Mouse (Mus musculus) liver, adult 2 months (tissue): ENCODE data around the gene Ptprm. TPM values are rescaled to one million over a fixed set of nuclear protein-coding genes. Genes with fewer than 3 reads are reported as not detected.
A peak's percentile ranks its signal among the peaks of the same experiment; 100 is the strongest.
"Not testable (repeated sequence)": the region's sequence is repeated elsewhere in the genome, so short reads cannot be mapped to it uniquely, and the experiment has no call there.

Source experiments
- DNase-seq: peaks from one replicate; pipeline ENCODE4 v3.0.0-alpha.2; 2011; ENCODE audit warnings: low read depth, low spot score; ENCODE audit errors: extremely low read depth
- H3K27ac ChIP-seq: fragments of 200-500 bp; replicated peaks from 2 replicates; pipeline ENCODE4 v1.5.1; 2012; ENCODE audit warnings: low read depth, mild to moderate bottlenecking, control low read depth, inconsistent platforms, low read length; ENCODE audit not compliant: insufficient read depth
- H3K27me3 ChIP-seq: fragments of 200-500 bp; 2 replicates; pipeline ENCODE4 v1.6.1; 2012; ENCODE audit warnings: mild to moderate bottlenecking, moderate library complexity, low read length, inconsistent platforms; ENCODE audit not compliant: control insufficient read depth, insufficient read depth
- H3K36me3 ChIP-seq: fragments of 200-500 bp; 2 replicates; pipeline ENCODE4 v1.6.1; 2012; ENCODE audit warnings: low read length, inconsistent platforms; ENCODE audit not compliant: control insufficient read depth, insufficient read depth
- H3K4me1 ChIP-seq: fragments of 200-500 bp; 2 replicates; pipeline ENCODE4 v1.6.1; 2011; ENCODE audit warnings: low read length; ENCODE audit not compliant: control insufficient read depth, insufficient read depth
- H3K4me3 ChIP-seq: fragments of 200-500 bp; 2 replicates; pipeline ENCODE4 v1.5.1; 2011; ENCODE audit warnings: low read depth, mild to moderate bottlenecking, control low read depth, low read length, moderate library complexity; ENCODE audit not compliant: insufficient read depth
- H3K79me2 ChIP-seq: fragments of 200-500 bp; 2 replicates; pipeline ENCODE4 v1.6.1; 2012; ENCODE audit warnings: inconsistent platforms, mild to moderate bottlenecking, low read length, moderate library complexity; ENCODE audit not compliant: control insufficient read depth, insufficient read depth
- H3K9ac ChIP-seq: fragments of 200-500 bp; 2 replicates; pipeline ENCODE4 v1.6.1; 2012; ENCODE audit warnings: low read depth, mild to moderate bottlenecking, control low read depth, inconsistent platforms, low read length
- CTCF ChIP-seq: fragments of 200-500 bp; IDR thresholded peaks from 2 replicates; pipeline ENCODE4 v1.5.1; 2011; ENCODE audit warnings: low read depth, low read length, control low read depth
- POLR2A ChIP-seq: fragments of 200-500 bp; IDR thresholded peaks from 2 replicates; pipeline ENCODE4 v1.6.1; 2011; ENCODE audit warnings: low read length, control low read depth; ENCODE audit not compliant: insufficient read depth; ENCODE audit errors: extremely low read depth
- WGBS: fragments of 180-500 bp; shearing (Covaris S2); methylation state at CpG from one replicate; pipeline ENCODE4 v1.1.7; 2018; 5-methylcytosine and 5-hydroxymethylcytosine counted together
- polyA plus RNA-seq: library from polyadenylated mRNA; depleted of rRNA; stranded (reverse); fragments of >200 nt; gene quantifications from 2 replicates; pipeline ENCODE4 v1.2.3, GENCODE M21; 2012
- total RNA-seq: library from RNA; depleted of rRNA; stranded (reverse); fragments of >200 nt; gene quantifications from 2 replicates; pipeline ENCODE4 v1.2.3, GENCODE M21; 2014

The Ptprm gene
- total and polyA plus RNA-seq, 2 experiments: 0.78 to 3.3 TPM

GRCm38 (mm10) chr17:66861557-66861956 lies 492.7 kb downstream of the Ptprm start:
- Histone ChIP-seq H3K9ac (no peak overlapping the region), H3K4me1 (peaks cover 7% of the 10 kb centered on the region; the same call in 1 of the 2 replicates), H3K79me2 (no peaks in the 10 kb centered on the region), H3K36me3 (no peaks in the 10 kb centered on the region), H3K27ac (no peak overlapping the region), H3K27me3 (no peaks in the 10 kb centered on the region), H3K4me3 (no peak overlapping the region)
- 79% methylated on average over 2 of the region's 2 CpGs for WGBS
- no peak for DNase-seq
- TF ChIP-seq POLR2A: no peak

DNA sequence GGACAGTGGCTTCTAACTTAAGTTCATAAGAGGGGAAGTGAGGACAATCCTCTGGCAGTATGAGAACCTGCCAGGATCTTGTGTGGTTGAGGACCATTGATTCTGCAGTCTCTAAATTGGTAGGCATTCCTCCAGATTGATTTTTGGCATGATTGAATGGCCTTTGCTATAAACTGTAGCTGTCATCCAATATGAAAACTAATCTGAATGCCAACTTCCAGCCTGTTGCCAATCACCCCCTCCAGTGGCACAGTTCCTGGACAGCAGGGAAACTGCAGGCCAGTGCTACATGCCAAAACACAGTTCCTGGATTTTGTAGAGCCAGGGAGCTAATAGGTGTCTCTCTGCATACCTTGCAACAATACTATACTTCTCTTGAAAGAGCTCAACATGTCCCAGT lies 495.5 kb downstream of the Ptprm start:
- peak; percentile 99 for DNase-seq
- Histone ChIP-seq H3K27ac (no peak overlapping the region), H3K27me3 (no peaks in the 10 kb centered on the region), H3K9ac (no peak overlapping the region), H3K79me2 (no peaks in the 10 kb centered on the region), H3K4me1 (peaks cover 7% of the 10 kb centered on the region; the same call in 1 of the 2 replicates), H3K4me3 (no peak overlapping the region), H3K36me3 (no peaks in the 10 kb centered on the region)
- TF ChIP-seq POLR2A (no peak), CTCF (peak; percentile 69)

- no peaks in the 10 kb centered on the region for H3K4me1 ChIP-seq
- no peak for TF ChIP-seq POLR2A
- no peak for TF ChIP-seq CTCF
- DNase-seq: no peak
- no peaks in the 10 kb centered on the region for H3K27me3 ChIP-seq
- H3K36me3 ChIP-seq: no peaks in the 10 kb centered on the region
- no peak overlapping the region for H3K9ac ChIP-seq
- H3K79me2 ChIP-seq: no peaks in the 10 kb centered on the region
- H3K4me3 ChIP-seq: no peak overlapping the region
- H3K27ac ChIP-seq: no peak overlapping the region
- WGBS: 94% methylated on average over 6 of the region's 6 CpGs
Measured at GRCm38 (mm10) chr17:66852496-66852895, 501.8 kb downstream of the Ptprm start.

DNA sequence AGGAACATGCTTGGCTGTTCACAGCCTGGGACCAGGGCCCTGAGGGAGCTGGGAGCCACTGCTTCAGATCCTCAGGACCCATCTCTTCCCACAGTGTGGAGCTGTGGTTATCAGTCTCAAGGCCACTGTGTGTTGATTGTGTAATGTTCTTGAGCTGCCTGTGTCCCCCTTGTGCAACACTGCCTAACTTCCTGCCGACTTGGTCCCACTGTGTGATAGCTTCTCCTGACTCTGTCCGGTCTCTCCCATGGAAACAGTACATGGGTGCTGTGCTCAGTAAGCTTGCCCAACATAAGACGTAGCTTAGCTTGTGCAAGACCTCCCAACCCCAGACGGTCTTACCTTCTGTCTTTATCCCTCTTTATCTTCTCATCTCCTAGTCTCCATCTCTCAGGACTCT lies 507.2 kb downstream of the Ptprm start:
- H3K27ac ChIP-seq, H3K27me3 ChIP-seq, H3K36me3 ChIP-seq, H3K9ac ChIP-seq, H3K79me2 ChIP-seq, H3K4me3 ChIP-seq, H3K4me1 ChIP-seq: not testable (repeated sequence)
- WGBS: 76% methylated on average over 4 of the region's 4 CpGs
- peak; percentile 2 for DNase-seq

DNA sequence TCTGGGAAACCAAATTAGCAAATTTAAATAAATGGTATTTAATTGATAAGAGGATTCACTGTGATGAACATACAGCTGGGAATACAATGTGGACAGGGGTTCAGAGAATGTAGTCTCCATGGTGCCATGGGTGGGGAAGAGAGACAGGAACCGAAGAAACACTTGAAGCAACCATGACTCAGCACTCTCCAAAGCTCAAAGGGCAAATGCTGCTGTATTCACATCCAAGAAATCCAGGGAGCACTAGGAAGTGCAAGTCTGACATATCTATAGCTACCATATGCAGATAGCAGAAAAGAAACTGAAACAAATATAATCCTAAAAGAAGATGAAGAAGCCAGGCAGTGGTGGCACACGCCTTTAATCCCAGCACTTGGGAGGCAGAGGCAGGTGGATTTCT lies 531.9 kb downstream of the Ptprm start:
- no peak for TF ChIP-seq CTCF
- no peak for TF ChIP-seq POLR2A
- H3K27me3 ChIP-seq: no peaks in the 10 kb centered on the region
- DNase-seq: peak; percentile 14
- no peak overlapping the region for H3K27ac ChIP-seq
- H3K36me3 ChIP-seq: no peaks in the 10 kb centered on the region
- 0 out of 2 replicates have a peak, but pooled peaks cover 1% of the 10 kb centered on the region for H3K4me1 ChIP-seq
- 65% methylated on average over 2 of the region's 2 CpGs for WGBS
- no peak overlapping the region for H3K4me3 ChIP-seq
- H3K79me2 ChIP-seq: no peaks in the 10 kb centered on the region
- H3K9ac ChIP-seq: no peak overlapping the region

DNA sequence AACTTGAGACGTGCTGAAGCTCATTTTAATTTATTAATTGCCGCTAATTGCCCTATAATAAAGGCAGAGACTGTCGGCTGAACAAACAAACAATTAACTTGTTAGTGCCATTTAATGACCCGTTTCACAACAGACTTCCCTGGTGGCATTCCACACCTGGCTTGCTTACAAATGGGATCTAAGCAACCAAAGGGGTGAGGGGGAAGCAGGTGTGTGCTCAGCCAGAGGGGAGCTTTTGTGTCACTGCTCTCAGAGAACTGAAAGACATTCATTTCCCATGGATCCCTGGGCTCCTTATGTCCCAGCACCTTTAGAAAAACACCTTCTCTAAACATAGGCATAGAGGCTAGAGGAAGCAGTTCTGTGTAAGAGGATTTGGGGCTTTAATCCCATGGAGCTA lies 536.9 kb downstream of the Ptprm start:
- no peak overlapping the region for H3K4me3 ChIP-seq
- 47% methylated on average over 4 of the region's 4 CpGs for WGBS
- H3K79me2 ChIP-seq: no peaks in the 10 kb centered on the region
- no peak overlapping the region for H3K27ac ChIP-seq
- H3K36me3 ChIP-seq: no peaks in the 10 kb centered on the region
- H3K4me1 ChIP-seq: 0 out of 2 replicates have a peak, but pooled peaks cover 1% of the 10 kb centered on the region
- H3K9ac ChIP-seq: no peak overlapping the region
- TF ChIP-seq POLR2A (no peak), CTCF (no peak)
- no peaks in the 10 kb centered on the region for H3K27me3 ChIP-seq
- no peak for DNase-seq
